Mouse (Mus musculus) hindbrain, embryonic 10.5 days (tissue): Measurements from ENCODE around the gene Alkbh3. TPM values are rescaled to one million over a fixed set of nuclear protein-coding genes. Genes with fewer than 3 reads are reported as not detected.

Experiments
- DNase-seq: peaks from one replicate; pipeline ENCODE4 v3.0.0-alpha.2; 2017; ENCODE audit warnings: low spot score
- H3K27ac ChIP-seq: fragments of 300-500 bp; sonication (generic); 2 replicates; pipeline ENCODE4 v1.5.1; 2016; ENCODE audit warnings: mild to moderate bottlenecking, moderate library complexity
- H3K27me3 ChIP-seq: fragments of 300-500 bp; sonication (generic); 2 replicates; pipeline ENCODE4 v1.6.1; 2016; ENCODE audit warnings: mild to moderate bottlenecking; ENCODE audit not compliant: poor library complexity, insufficient read depth, severe bottlenecking
- H3K36me3 ChIP-seq: fragments of 300-500 bp; sonication (generic); 2 replicates; pipeline ENCODE4 v1.6.1; 2016; ENCODE audit warnings: mild to moderate bottlenecking, moderate library complexity
- H3K4me1 ChIP-seq: fragments of 300-500 bp; sonication (generic); replicated peaks from 2 replicates; pipeline ENCODE4 v1.6.1; 2016; ENCODE audit warnings: mild to moderate bottlenecking
- H3K4me3 ChIP-seq: fragments of 300-500 bp; sonication (generic); 2 replicates; pipeline ENCODE4 v1.5.1; 2016; ENCODE audit warnings: mild to moderate bottlenecking, moderate library complexity
- H3K9me3 ChIP-seq: fragments of 300-500 bp; sonication (generic); 2 replicates; pipeline ENCODE4 v1.6.1; 2016; ENCODE audit warnings: mild to moderate bottlenecking, moderate library complexity
- WGBS: fragments of 180-500 bp; shearing (Covaris S2); methylation state at CpG from one replicate; pipeline ENCODE4 v1.1.7; 2016; 5-methylcytosine and 5-hydroxymethylcytosine counted together
- polyA plus RNA-seq: library from polyadenylated mRNA; unstranded; fragments of >200 nt; fragmentation: Nextera tagmentation; extraction: Ambion mirVana; gene quantifications from 2 replicates; pipeline ENCODE4 v1.2.1, GENCODE M21; 2016

Gene Alkbh3
- polyA plus RNA-seq = 57.5 and 58.7 TPM in 2 replicates

DNA sequence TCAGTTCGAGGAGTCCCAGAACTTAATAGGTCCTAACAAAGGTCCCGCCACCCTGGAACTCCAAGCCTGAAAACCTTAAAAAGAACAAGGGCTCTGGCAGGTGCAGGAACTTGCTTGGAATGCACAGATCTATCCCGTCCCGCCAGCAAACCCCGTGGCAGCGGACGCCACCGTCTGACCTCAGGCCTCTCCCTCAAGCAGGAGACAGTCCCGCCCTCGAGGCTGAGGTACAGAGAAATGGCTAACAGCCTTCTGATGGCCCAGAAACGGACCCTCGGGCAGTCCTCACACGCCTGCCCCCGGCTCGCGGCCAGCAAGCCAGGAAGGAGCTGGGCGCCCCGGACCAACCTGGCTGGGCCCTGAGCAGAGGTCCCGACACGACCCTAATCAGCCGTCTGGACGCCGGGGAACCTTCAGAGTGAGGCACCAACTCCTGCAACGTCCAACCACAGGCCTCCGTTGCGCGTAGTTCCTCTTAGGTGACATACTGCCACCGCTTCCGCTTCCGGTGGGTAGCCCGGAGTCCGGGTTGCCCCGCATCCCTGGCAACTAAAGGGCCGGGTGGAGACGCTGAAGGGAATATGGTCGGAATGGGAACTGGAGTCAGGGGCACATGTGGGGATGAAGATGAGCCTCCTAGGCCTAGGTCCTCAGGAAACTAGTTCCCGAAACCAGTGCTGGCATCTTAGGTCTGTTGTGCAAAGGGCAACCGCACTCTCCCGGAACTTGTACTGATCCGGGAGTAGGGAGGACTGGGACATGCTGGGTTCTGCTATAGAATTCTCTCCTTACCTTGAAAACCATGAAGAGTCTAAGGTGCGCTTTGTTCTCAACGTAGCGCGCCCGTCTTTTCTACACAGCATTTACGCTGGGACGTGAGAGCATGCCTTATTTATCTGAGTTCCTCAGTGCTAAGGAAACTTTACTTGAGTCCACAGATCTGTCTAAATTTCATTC, at the start of gene Alkbh3:
Gene Alkbh3, minus strand, starts transcription at position 473 of the 957 bp plus-strand sequence.
- Histone ChIP-seq H3K27ac (peak within 1 kb of the TSS; percentile 91), H3K36me3 (peaks cover 31% of the 10 kb centered on the region), H3K9me3 (0 out of 2 replicates have a peak, but pooled peaks cover 3% of the 10 kb centered on the region), H3K4me1 (peaks cover 18% of the 10 kb centered on the region), H3K4me3 (peak within 1 kb of the TSS; percentile 90), H3K27me3 (no peaks in the 10 kb centered on the region)
- DNase-seq = peak; percentile 95
- 5% methylated on average over 47 of the region's 47 CpGs for WGBS

DNA sequence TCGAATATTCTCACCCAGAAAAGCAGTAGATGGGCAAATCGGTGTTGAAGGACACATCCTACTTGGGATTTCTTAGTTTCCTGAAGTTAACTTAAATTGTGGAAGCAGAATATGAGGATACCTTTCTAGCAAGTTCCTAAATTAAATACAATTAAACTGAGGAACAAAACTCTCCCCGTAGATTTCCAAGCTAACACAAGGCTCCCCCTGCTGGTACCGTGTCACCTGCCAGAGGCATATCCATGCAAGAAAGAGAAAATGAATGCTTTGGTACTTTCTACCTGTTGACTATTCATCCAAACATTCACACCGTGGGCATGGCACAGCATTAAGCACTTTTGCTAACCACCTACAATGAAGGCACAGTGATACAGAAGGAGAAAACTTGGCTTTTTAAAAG, 48.9 kb upstream of the Alkbh3 start:
- DNase-seq = no peak
- Histone ChIP-seq H3K9me3 (no peaks in the 10 kb centered on the region), H3K27me3 (no peaks in the 10 kb centered on the region), H3K4me3 (no peak overlapping the region), H3K27ac (no peak overlapping the region), H3K36me3 (no peaks in the 10 kb centered on the region), H3K4me1 (no peaks in the 10 kb centered on the region)
- WGBS = 85% methylated on average over 5 of the region's 5 CpGs

DNA sequence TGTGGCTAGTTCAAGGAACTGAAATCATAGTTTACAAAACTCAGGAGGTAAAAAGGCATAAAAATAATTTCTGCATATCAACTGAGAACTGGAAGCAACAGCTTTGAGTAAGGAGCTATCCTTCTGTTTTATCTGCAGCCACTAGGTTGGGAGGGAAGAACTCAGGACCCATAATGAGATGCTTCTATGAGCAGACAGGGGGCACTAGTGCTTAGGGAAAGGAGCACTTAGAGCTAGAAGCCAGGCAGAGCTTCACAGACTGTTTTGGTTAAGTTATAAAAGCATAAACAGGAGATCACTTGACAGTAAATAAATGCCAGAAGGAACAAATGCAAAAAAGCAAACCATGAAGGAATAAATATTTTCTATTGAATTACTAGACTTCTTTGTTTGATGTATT, 44.2 kb upstream of the Alkbh3 start:
- no peak overlapping the region for H3K27ac ChIP-seq
- no peaks in the 10 kb centered on the region for H3K9me3 ChIP-seq
- no peaks in the 10 kb centered on the region for H3K27me3 ChIP-seq
- no peaks in the 10 kb centered on the region for H3K4me1 ChIP-seq
- H3K36me3 ChIP-seq = peaks cover 11% of the 10 kb centered on the region
- no peak overlapping the region for H3K4me3 ChIP-seq
- no peak for DNase-seq

DNA sequence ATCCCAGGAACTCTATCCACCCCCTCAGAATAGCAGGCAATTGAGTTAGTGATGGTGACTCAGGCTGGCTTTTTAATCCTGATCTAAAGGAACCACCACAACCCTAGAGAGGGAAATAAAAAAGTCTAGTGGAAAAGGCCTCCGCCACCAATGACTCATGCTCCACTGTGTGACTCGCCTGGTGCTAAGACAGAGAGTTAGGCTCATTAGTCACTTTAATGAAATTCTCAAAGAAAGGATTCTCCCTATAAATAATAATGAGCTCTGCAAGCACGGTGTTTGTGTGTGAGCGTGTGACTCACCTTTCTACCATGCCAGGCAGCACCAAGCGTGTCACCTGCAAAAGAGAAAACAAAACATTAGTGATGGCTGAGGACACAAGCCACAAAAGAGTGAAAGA, 41.3 kb upstream of the Alkbh3 start:
- Histone ChIP-seq H3K36me3 (peaks cover 11% of the 10 kb centered on the region), H3K27me3 (no peaks in the 10 kb centered on the region), H3K27ac (no peak overlapping the region), H3K9me3 (no peaks in the 10 kb centered on the region), H3K4me3 (no peak overlapping the region), H3K4me1 (no peaks in the 10 kb centered on the region)
- DNase-seq = no peak
- WGBS = 92% methylated on average over 5 of the region's 5 CpGs

GRCm38 (mm10) chr2:94050901-94051300, 40.3 kb upstream of the Alkbh3 start:
- no peaks in the 10 kb centered on the region for H3K9me3 ChIP-seq
- no peaks in the 10 kb centered on the region for H3K4me1 ChIP-seq
- H3K27ac ChIP-seq = no peak overlapping the region
- no peak overlapping the region for H3K4me3 ChIP-seq
- no peak for DNase-seq
- no peaks in the 10 kb centered on the region for H3K27me3 ChIP-seq
- WGBS = 96% methylated on average over 3 of the region's 3 CpGs
- H3K36me3 ChIP-seq = peaks cover 11% of the 10 kb centered on the region

GRCm38 (mm10) chr2:94049471-94050176, 39.0 kb upstream of the Alkbh3 start:
- DNase-seq = no peak
- Histone ChIP-seq H3K9me3 (no peaks in the 10 kb centered on the region), H3K27ac (no peak overlapping the region), H3K36me3 (peaks cover 11% of the 10 kb centered on the region), H3K4me1 (no peaks in the 10 kb centered on the region), H3K4me3 (no peak overlapping the region), H3K27me3 (no peaks in the 10 kb centered on the region)
- 88% methylated on average over 5 of the region's 5 CpGs for WGBS

GRCm38 (mm10) chr2:94048733-94049470, 38.3 kb upstream of the Alkbh3 start:
- WGBS = 86% methylated on average over 5 of the region's 5 CpGs

DNA sequence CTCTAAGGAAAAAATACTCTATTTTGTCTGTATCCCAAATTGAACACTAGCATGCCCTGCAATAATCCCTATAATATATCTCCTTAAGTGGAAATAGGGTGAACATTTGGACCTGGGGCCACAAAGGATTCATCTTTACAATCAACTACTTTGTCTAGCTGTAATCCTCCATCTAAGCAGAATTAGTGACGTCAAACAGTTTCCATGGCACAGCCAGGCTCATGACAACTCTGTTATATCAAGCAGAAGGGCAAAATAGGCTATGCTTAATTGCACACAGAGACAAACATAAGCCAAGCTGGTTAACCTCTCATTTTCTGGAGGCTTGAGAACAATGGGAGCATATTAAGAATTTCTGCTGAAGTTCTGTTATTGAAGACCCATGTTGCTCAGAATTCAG, 37.7 kb upstream of the Alkbh3 start:
- no peaks in the 10 kb centered on the region for H3K4me1 ChIP-seq
- no peak overlapping the region for H3K4me3 ChIP-seq
- peaks cover 11% of the 10 kb centered on the region for H3K36me3 ChIP-seq
- no peaks in the 10 kb centered on the region for H3K9me3 ChIP-seq
- H3K27ac ChIP-seq = no peak overlapping the region
- no peaks in the 10 kb centered on the region for H3K27me3 ChIP-seq
- no peak for DNase-seq
- WGBS = 82% methylated on average over 1 of the region's 1 CpGs

More at GRCm38 (mm10) chr2:94048733-94049470, 38.3 kb upstream of the Alkbh3 start:
- no peak for DNase-seq
- no peaks in the 10 kb centered on the region for H3K27me3 ChIP-seq
- no peaks in the 10 kb centered on the region for H3K9me3 ChIP-seq
- peaks cover 11% of the 10 kb centered on the region for H3K36me3 ChIP-seq
- H3K27ac ChIP-seq = no peak overlapping the region
- no peak overlapping the region for H3K4me3 ChIP-seq
- no peaks in the 10 kb centered on the region for H3K4me1 ChIP-seq

- H3K9me3 ChIP-seq = no peaks in the 10 kb centered on the region
- no peaks in the 10 kb centered on the region for H3K4me1 ChIP-seq
- no peak overlapping the region for H3K4me3 ChIP-seq
- H3K27me3 ChIP-seq = no peaks in the 10 kb centered on the region
- H3K36me3 ChIP-seq = peaks cover 19% of the 10 kb centered on the region
- no peak for DNase-seq
- 90% methylated on average over 6 of the region's 6 CpGs for WGBS
- H3K27ac ChIP-seq = no peak overlapping the region
Measured at GRCm38 (mm10) chr2:94045411-94046090, 34.9 kb upstream of the Alkbh3 start.

- Histone ChIP-seq H3K36me3 (peaks cover 19% of the 10 kb centered on the region), H3K27me3 (no peaks in the 10 kb centered on the region), H3K4me1 (no peaks in the 10 kb centered on the region), H3K27ac (no peak overlapping the region), H3K9me3 (no peaks in the 10 kb centered on the region), H3K4me3 (no peak overlapping the region)
- 90% methylated on average over 2 of the region's 2 CpGs for WGBS
- no peak for DNase-seq
Measured at GRCm38 (mm10) chr2:94044174-94044573, 33.6 kb upstream of the Alkbh3 start.

DNA sequence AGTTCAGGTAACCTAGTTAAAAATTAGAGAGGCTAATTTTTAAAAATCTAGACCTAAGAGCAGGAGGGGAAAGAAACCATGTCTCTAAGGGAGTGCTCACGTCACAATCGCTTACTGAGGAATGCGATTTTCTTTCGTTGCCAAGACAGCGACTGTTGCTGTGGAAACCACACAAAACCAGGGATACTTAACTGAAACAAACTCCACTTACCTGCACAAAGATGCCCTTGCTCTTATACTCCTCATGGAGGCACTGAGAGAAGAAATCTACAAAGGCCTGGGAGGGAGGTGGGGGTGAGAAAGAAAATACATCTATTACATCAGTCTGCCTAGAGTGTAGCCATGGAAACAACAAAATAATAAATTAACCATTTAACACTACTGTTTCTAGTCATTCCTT, 33.1 kb upstream of the Alkbh3 start:
- no peak for DNase-seq

DNA sequence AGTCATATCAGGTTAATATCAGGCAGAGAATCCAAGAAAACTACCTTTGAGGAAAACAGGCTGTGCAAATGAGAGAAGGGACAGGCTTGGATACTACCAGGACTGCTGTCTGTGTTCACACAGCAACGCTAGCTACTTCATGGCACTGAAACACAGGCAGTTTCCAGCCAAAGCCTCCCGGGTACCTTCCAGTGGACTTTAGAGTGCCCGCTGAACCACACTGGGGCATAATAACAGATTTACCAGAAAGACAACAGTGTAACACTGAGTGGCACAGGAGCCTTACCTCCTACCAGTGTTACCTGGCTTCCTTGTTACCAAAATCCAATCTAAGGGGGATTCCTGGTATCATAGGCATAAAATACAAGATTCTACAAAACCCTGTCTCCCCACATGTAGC, 31.9 kb upstream of the Alkbh3 start:
- no peaks in the 10 kb centered on the region for H3K9me3 ChIP-seq
- no peak for DNase-seq
- 96% methylated on average over 3 of the region's 3 CpGs for WGBS

More for the DNA sequence above, 33.1 kb upstream of the Alkbh3 start:
- Histone ChIP-seq H3K4me3 (no peak overlapping the region), H3K27ac (no peak overlapping the region), H3K9me3 (no peaks in the 10 kb centered on the region), H3K36me3 (peaks cover 19% of the 10 kb centered on the region), H3K27me3 (no peaks in the 10 kb centered on the region), H3K4me1 (no peaks in the 10 kb centered on the region)
- 65% methylated on average over 5 of the region's 5 CpGs for WGBS

More for the DNA sequence above, 31.9 kb upstream of the Alkbh3 start:
- Histone ChIP-seq H3K27ac (no peak overlapping the region), H3K4me1 (no peaks in the 10 kb centered on the region), H3K36me3 (peaks cover 19% of the 10 kb centered on the region), H3K27me3 (no peaks in the 10 kb centered on the region), H3K4me3 (no peak overlapping the region)
